Mouse (Mus musculus): Measurements from ENCODE around the gene Gbf1. TPM values are rescaled to one million over a fixed set of nuclear protein-coding genes. Genes with fewer than 3 reads are reported as not detected.
"Not testable (repeated sequence)": the region's sequence is repeated elsewhere in the genome, so short reads cannot be mapped to it uniquely, and the experiment has no call there.

Gbf1 gene
- total RNA-seq, 2 experiments from 2014 or later = 45.0 to 47.8 TPM

DNA sequence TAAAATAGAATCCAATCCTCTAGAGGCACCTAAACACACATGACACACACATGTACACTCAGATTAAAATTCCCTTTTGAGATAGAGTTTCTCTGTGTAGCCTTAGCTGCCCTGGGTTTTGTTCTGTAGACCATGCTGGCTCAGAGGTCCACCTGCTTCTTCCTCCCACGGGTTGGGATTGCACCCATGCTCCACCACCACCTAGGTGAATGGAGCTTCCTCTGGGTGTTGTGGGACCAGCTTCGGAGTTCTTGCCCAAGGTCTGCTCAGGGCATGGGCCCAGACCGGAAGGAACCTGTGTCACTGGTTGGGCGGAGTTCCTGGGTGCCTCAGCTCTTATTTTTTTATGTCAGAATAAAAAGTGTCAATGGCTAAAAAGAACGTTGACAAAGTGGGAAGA, 62.2 kb downstream of the Gbf1 start:
- intact Hi-C loops (cut with DNase I; ENCODE audit: low total_unique reads) = no loop called here

DNA sequence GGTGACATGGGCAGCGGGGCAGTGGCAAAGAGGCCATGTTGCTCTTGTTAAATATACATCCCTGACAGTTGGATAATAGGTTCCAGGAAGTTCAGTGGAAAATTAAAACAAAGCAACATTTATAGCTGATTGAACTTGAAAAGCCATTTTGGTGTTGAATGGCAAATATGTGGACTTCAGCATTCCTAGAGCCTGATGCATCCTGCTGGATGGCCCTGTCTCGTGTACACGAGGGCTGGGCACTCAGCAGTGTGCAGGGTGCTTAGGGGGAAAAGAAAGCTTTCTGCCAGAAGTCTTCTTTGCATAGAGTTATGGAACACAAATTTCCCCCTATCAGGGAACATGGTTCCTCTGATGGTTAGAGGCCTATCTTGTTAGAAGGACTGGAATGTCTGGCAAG, 63.1 kb downstream of the Gbf1 start:
- intact Hi-C loops (cut with DNase I; ENCODE audit: low total_unique reads) = no loop called here
- no peak for DNase-seq

More for the DNA sequence above, 62.2 kb downstream of the Gbf1 start:
- DNase-seq = no peak

DNA sequence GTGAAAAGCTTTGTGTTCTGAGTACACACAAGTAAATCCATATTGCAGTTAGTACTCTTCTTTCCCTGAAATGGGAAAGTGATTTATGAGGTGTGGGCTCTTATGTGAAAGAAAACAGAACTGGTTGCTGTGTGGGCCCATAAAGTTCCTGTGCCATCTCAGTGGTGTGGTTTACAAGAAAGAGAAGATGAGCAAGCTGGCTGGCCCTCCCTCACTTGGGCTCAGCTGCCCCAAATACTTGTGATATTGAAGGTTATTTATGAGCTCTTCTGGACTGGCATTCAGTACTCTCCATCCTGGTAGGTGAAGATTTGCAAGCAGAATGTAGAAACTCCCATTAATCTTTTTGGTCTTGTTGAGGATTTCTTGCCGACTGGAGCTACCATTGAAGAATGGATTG, 64.4 kb downstream of the Gbf1 start:
- no peak for DNase-seq
- intact Hi-C loops (cut with DNase I; ENCODE audit: low total_unique reads) = no loop called here

DNA sequence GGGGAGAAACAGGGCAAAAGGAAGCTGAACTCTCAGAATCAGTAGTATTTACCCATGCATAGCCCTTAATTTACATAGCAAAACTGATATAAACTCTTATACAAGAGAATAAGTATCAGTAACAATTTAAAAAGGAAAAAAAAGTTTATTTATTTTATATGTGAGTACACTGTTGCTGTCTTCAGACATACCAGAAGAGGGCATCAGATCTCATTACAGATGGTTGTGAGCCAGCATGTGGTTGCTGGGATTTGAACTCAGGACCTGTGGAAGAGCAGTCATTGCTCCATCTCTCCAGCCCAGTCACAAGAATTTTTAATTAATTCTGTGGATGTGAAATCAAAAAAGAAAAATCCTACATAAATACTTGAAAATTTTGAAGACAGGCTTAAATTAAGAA, 65.0 kb downstream of the Gbf1 start:
- DNase-seq; intact Hi-C loops (cut with DNase I; ENCODE audit: low total_unique reads): not testable (repeated sequence)

DNA sequence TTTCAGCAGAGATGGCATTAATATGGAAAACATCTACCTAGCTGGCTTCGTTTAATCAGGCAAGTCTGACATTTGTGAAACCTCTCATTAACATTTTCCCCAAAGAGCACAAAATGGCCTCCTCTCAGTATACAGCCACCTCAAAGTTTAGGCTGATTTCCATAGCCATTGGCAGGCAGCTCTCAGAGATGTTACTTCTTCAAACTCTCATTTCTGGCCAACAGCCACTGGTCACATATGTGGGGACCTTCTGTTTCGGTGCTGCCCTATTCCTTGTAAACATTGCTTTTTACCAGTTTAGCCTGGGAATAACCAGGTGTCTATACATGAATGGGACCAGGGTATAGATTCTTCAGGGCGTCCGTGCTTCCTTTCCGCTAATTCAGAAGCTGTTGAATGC, 67.8 kb downstream of the Gbf1 start:
- DNase-seq = no peak
- intact Hi-C loops (cut with DNase I; ENCODE audit: low total_unique reads) = no loop called here

DNA sequence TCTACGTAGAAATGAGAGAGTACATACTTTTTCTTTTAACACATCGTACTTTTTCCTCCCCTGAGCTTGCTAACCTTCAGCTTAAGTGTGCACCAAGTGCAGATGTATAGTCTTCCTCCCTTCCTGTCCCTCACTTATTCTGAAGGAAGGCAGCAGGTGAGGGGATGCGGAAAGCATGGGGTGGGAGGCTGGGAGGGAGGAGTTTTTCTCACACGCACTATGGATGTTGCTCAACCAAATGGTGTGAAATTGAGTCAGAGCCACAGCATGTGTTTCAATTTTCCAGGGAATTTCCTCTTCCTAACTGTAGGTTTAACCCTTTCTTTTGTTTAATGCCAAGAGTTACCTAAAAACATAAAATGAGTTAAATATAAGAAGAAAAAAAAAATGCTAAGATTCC, 70.8 kb downstream of the Gbf1 start:
- intact Hi-C loops (cut with DNase I; ENCODE audit: low total_unique reads) = no loop called here
- no peak for DNase-seq

DNA sequence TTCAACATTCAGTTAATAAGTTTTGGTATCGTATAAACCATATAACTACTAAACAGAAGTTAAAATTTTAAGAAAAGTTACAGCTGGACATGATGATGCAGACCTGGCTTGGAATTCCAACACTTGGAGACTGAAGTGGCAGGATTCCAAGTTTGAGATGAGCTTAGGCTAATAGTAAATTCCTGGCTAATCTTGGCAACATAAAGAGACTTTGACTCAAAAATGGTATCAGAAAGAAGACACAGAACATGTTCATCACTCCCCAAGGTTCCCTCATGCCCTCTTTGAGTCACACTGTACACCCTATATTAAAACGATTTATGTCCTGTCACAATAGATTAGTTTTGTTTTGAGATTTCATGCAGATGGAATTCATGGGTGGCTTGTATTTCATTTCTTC, 72.6 kb downstream of the Gbf1 start:
- intact Hi-C loops (cut with DNase I; ENCODE audit: low total_unique reads) = no loop called here
- no peak for DNase-seq

DNA sequence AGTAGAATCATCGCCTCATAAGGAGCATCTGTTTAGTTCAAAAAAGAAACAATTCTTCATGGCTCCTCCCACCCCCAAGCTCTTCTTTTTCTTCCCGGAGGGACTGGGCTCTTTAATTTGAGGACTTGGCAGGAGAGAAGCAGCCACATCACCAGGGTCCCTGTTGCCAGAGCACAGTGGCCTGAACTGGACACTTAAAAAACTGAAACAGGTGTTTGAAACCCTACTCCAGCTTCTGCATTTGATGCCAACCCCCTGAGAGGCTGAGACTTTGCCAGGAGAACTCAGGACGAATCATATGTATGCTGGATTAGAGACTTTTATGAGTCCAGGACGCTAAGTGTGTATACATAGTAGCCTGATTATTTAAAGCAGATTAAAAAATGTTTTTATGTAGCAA, 73.2 kb downstream of the Gbf1 start:
- DNase-seq = peak; percentile 65
- intact Hi-C loops (cut with DNase I; ENCODE audit: low total_unique reads) = no loop called here

DNA sequence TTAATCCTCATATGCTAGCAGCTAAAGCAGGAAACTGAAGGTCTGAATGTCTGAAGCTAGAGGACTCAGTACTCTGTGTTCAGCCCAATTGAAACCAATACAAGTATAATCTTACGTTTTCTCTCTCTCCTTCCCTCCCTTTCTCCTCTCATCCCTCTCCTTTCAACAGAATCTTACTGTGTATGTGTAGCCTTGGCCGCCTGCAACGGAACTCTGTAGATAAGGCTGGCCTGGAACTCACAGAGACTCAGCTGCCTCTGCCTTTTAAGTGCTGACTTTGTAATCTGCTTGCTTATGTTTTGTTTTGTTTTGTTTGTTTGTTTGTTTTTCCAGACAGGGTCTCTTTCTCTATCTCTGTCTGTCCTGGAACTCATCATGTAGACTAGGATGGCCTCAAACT, 74.0 kb downstream of the Gbf1 start:
- intact Hi-C loops (cut with DNase I; ENCODE audit: low total_unique reads) = no loop called here
- DNase-seq = no peak

DNA sequence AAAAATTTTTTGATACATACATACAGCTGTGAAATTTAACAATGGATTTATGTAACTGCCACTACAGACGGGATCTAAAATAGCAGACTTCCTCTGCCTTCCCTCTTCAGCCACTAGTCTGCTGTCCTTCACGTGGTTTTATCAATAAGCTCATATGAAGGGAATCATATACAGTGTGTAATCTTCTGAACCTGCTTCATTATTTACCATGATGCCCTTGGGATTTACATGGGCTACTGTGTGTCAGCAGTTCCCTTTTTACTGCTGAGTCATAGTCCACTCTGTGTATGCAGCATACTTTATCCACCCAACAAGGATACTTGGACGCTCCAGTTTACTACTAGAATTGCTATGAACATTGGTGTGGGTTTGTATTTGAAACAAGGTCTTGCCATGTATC, 75.0 kb downstream of the Gbf1 start:
- intact Hi-C loops (cut with DNase I; ENCODE audit: low total_unique reads) = no loop called here
- no peak for DNase-seq

DNA sequence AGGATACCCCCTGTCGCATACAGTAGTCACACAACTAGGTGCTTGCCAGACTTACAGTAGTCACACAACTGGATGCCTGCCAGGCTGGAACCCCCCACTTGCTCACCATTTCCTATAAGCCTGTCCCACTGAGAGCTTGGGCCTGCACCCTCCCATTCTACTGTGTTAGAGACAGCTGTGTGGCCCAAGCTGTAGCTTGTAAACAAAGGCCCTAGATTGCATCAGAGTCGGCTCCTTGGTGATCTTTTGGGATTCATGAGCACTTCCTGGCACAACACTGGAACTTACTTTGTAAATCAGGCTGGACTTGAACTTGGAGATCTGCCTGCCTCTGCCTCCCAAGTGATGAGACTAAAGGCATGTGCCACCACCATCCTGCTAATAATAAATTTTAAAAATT, 82.1 kb downstream of the Gbf1 start:
- DNase-seq = no peak
- intact Hi-C loops (cut with DNase I; ENCODE audit: low total_unique reads) = no loop called here

DNA sequence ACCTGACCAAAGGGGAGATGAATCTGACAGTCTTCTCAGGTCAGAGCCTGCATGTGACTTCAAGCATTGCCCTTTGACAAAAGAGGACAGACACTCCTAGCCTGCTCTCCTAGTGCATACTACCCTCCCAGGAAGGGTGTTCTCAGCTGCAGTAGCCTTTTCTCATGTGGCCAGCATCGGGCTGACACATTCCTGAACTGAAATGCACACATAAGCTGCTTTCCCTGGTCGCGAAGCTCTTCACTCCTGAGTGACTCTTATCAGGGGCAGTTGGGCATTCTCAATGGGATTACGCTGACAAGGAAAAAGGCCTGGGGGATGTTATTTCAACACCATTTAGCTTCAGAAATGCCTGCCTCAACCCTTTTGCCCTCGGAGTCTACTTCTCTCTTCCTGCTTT, 84.3 kb downstream of the Gbf1 start:
- DNase-seq = no peak

DNA sequence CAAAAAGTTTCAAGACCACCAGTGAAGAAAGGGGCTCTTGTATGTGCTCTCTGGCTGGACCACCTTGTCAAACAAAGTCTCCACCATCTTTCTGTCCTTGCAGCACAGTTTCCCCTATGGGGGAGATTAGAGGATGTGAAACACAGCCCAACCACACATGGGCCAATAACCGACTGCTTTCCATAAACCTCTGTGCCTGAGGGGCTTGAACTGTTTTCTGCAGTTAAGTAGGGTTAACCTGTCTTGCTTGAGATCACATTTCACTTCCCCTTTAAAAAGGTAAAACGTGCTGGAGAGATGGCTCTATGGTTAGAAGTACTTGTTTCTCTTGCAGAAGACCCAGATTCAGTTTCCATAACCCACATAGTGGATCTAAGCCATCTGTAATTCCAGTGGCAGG, 87.9 kb downstream of the Gbf1 start:
- DNase-seq = no peak
- intact Hi-C loops (cut with DNase I; ENCODE audit: low total_unique reads) = no loop called here

More for the DNA sequence above, 84.3 kb downstream of the Gbf1 start:
- intact Hi-C loops (cut with DNase I; ENCODE audit: low total_unique reads) = no loop called here

DNA sequence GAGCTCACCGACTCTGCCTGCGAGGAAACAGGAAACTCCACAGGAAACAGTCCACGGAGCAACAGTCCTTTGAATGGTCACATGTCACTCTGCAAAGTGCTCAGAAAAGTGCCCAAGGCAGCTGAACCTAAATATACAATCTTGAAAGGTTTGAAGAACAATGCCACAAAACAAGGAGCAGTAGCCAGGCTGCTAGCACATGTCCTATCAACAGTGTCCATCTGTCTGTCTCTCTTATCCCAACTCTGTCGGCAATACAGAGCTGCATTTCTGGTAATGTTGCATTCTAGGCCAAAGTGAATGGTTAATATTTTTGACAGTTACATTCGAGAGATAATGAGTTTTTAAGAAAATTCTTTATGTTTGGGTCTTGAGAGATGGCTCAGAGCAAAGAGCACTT, 90.1 kb downstream of the Gbf1 start:
- intact Hi-C loops (cut with DNase I; ENCODE audit: low total_unique reads) = no loop called here
- DNase-seq = no peak

DNA sequence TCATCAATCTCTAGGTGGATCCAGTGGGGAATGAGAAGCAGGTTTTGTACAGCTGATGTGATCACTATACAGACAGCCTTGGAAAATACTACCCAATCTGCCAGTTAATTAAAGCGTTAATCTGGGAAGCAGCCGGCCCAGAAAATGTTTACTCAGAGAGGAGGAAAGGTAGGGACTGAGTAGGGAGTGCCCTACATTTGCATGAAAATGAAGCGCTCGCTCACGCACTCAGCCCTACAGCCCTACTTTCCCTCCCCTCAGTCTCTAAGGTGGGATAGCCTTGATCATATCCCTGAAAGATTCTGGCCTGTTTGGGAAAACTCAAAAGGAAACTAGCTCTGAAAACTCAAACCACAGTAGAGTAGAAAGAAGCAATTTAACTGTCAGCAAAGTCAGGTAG, 92.3 kb downstream of the Gbf1 start:
- no peak for DNase-seq
- intact Hi-C loops (cut with DNase I; ENCODE audit: low total_unique reads) = no loop called here

DNA sequence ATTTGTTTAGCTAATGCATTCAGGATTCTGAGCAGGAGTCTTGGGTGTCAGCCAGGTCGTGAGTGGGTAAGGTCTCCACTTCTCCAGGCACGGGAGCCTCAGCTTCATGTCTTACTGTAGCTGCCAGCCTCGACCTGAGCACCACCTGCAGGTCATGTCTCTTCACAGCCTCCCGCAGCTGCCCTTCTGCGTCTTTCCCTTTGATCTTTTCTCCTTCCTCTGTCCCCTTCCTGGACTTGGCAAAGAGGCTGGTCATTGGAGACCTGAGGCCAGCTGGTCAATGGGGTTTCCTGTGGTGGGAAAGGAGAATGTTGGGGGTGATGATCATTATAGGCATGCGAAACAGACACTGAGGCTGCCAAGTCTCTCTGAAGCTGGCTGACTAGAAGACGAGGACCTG, 96.7 kb downstream of the Gbf1 start:
- intact Hi-C loops (cut with DNase I; ENCODE audit: low total_unique reads) = no loop called here
- DNase-seq = peak; percentile 26

DNA sequence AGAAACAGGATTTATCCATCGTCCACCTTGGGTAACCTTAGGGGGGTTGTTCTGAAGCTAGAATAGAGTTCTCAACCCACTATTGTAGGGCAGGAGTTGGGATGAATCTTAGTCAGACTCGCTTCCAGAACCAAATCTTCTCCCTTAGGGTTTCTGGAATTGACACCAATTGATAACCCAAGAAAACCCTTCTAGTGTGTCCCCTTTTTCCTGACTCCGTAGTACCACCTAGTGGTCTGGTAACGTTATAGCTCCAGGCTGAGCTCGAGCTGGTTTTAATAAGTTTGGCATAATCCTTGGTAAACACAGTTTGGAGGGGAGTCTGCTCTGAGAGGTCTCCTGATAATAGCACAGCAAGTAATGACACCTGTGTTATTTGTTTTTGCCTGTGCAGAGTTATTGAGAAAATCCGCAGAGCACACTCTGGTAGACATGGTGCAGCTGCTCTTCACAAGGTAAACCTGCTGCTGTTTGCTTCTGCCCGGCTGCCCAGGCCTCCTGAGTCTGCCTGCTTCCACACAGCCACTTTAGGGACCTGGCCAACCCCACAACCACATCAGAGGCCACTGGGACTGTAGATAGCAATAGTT, 101.9 kb downstream of the Gbf1 start:
- DNase-seq = no peak
- intact Hi-C loops (cut with DNase I; ENCODE audit: low total_unique reads) = no loop called here

DNA sequence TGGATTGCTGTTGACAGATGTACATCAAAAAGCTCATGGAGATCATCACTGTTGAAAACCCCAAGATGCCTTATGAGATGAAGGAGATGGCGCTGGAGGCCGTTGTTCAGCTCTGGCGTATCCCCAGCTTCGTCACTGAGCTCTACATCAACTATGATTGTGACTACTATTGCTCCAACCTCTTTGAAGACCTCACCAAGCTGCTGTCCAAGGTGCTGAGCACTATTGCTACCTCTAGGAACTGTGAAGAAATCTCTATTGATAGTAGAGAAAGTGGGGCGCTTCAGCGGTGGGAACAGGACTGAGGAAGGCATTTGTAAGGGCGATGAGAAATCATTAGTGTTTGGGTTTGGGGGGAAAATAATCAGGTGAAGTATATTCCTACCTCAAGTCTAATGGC, 112.5 kb downstream of the Gbf1 start:
- intact Hi-C loops (cut with DNase I; ENCODE audit: low total_unique reads) = no loop called here
- DNase-seq = no peak

DNA sequence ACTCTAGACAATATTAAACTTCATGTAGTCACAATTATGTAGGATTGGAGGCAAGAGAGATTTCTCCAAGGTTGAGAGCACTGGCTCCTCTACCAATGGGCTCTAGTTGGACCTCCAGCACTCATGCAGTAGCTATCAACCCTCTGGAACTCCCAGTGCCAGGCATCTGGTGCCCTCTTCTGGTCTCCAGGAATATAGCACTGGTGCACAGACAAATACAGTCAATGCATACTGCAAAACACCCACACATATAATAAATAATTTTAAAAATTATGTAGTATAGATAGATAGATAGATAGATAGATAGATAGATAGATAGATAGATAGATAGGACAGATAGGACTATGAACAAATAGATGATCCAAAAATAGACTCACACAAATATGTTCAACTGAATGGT, 123.0 kb downstream of the Gbf1 start:
- intact Hi-C loops (cut with DNase I; ENCODE audit: low total_unique reads) = no loop called here
- DNase-seq = no peak

DNA sequence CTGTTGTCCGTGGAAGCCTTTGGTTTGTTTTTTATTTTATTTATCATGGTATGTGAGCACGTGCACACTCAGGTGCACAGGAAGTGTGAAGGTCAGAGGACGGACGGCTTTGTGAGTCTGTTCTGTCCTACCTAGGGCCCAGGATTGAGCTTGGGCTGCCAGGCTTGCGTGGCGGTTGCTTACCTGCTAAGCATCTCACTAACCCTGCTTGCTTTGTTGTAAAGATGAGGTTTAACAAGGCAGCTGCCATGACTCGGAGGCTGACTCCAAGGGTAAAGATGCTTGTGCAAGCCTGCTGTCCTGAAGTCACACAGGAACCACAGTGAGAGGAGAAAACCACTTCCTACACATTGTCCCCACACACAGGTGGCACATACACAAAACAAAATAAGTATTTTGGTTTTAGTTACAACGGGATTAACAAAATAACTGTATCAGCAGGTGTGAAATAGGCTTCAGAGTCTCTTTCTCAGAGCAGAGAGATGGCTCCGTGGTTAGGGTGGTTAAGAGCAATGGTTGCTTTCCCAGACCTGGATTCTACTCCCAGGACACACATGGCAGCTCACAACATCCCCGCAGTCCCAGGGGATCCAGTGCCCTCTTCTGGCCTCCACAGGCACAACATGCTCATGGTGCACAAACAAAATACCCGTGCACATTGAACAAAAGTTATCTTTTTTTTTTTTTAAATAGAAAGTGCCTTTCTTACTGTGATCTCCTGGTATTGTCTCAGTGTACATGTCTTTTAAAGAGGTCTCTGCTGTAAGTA, 130.0 kb downstream of the Gbf1 start:
- intact Hi-C loops (cut with DNase I; ENCODE audit: low total_unique reads) = no loop called here
- DNase-seq = no peak

DNA sequence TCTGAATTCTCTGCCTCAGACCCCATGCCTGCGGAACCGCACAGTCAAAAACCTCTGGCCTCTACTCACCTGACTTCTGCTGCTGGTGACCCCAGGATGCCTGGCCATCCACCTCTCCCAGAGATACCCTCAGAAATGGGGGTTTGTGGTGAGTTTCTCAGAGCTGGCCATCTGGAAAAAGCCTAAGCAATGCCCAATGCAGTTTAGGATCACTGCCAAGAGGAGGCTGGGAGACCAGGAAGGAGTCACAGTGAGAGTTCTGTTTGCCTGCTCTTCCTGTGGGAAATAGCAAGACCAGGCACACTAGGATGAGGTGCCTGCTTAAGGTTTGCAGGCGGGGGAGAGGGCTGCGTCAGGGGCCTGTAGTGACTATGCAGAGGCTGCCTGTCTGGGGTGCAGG, 132.4 kb downstream of the Gbf1 start:
- intact Hi-C loops (cut with DNase I; ENCODE audit: low total_unique reads) = no loop called here
- no peak for DNase-seq

DNA sequence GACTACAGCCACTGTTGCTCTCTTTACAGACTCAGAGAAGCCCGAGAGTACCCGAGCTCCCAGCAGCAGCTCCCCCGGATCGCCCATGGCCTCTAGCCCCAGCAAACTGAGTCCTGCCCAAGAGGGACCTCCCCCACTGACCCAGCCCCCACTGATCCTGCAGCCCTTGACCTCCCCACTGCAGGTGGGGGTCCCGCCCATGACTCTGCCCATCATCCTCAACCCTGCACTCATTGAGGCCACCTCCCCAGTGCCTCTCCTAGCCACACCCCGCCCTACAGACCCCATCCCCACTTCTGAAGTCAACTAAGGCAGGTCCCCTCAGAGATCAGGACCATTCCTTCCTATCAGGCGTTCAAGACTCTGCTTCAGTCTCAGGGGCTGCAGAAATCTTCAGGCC, 133.3 kb downstream of the Gbf1 start:
- intact Hi-C loops (cut with DNase I; ENCODE audit: low total_unique reads) = no loop called here
- DNase-seq = no peak
